Mouse (Mus musculus) heart, embryonic 10.5 days (tissue): ENCODE data around the gene Stx8. TPM values are rescaled to one million over a fixed set of nuclear protein-coding genes. Genes with fewer than 3 reads are reported as not detected.

Source experiments
- DNase-seq: peaks from one replicate; pipeline ENCODE4 v3.0.0-alpha.2; 2017; ENCODE audit warnings: low spot score
- H3K27ac ChIP-seq: fragments of 300-500 bp; sonication (generic); 2 replicates; pipeline ENCODE4 v1.5.1; 2016; ENCODE audit warnings: mild to moderate bottlenecking
- H3K27me3 ChIP-seq: fragments of 300-500 bp; sonication (generic); 2 replicates; pipeline ENCODE4 v1.6.1; 2016; ENCODE audit warnings: mild to moderate bottlenecking; ENCODE audit not compliant: poor library complexity, insufficient read depth, severe bottlenecking
- H3K36me3 ChIP-seq: fragments of 300-500 bp; sonication (generic); 2 replicates; pipeline ENCODE4 v1.6.1; 2016; ENCODE audit warnings: mild to moderate bottlenecking, moderate library complexity
- H3K4me1 ChIP-seq: fragments of 300-500 bp; sonication (generic); 2 replicates; pipeline ENCODE4 v1.6.1; 2016; ENCODE audit warnings: mild to moderate bottlenecking
- H3K4me3 ChIP-seq: fragments of 300-500 bp; sonication (generic); 2 replicates; pipeline ENCODE4 v1.5.1; 2016; ENCODE audit warnings: mild to moderate bottlenecking, moderate library complexity
- H3K9me3 ChIP-seq: fragments of 300-500 bp; sonication (generic); 2 replicates; pipeline ENCODE4 v1.6.1; 2016; ENCODE audit warnings: mild to moderate bottlenecking, moderate library complexity
- WGBS: fragments of 180-500 bp; shearing (Covaris S2); methylation state at CpG from one replicate; pipeline ENCODE4 v1.1.7; 2016; 5-methylcytosine and 5-hydroxymethylcytosine counted together
- polyA plus RNA-seq: library from polyadenylated mRNA; unstranded; fragments of >200 nt; fragmentation: Nextera tagmentation; extraction: Ambion mirVana; gene quantifications from 2 replicates; pipeline ENCODE4 v1.2.1, GENCODE M21; 2016

Gene Stx8
- polyA plus RNA-seq, 1 experiment from 2014 or later, result 53.3 TPM

DNA sequence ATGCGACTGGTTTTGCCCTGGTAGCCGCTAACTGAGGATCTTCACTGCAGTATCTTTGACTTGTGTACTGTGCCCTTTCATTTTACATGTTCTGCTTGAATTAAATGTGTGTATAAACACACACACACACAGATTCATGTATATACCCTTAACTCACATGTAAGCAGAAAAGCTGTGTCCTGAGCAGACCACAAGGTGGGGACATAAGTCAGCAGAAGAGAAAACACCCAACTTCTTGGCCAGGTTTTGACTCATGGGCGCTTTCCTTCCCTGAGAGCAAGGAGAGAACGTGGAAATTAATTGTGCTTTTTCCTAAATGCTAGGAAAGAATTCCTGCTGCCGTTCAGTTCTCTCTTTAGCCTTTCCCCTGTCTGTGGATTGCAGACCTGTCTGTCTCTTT lies 33.6 kb downstream of the Stx8 start:
- 68% methylated on average over 5 of the region's 5 CpGs for WGBS
- no peak overlapping the region for H3K4me3 ChIP-seq
- no peak overlapping the region for H3K27ac ChIP-seq
- no peaks in the 10 kb centered on the region for H3K27me3 ChIP-seq
- H3K4me1 ChIP-seq, result no peaks in the 10 kb centered on the region
- DNase-seq, result no peak
- H3K36me3 ChIP-seq, result no peaks in the 10 kb centered on the region
- H3K9me3 ChIP-seq, result no peaks in the 10 kb centered on the region

DNA sequence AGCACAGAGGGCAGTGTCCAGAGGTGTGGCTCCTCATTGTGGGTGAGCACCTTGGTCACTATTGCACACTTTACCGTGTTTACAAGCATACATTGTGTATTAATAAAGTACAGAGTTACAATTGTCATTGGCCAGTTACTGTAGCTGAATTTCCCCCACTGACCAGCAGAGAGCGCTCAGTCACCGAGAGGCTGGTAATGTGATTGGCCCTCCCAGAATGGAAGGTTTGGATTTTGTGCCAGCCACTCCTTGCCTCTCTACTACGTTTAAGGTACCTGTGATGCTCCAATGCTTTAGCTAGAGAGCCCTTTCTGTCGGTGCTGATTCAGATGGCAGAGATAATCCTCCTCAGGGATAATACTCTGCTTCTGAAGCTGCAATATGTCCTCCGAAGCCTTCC lies 38.2 kb downstream of the Stx8 start:
- WGBS, result 26% methylated on average over 6 of the region's 6 CpGs
- H3K36me3 ChIP-seq, result no peaks in the 10 kb centered on the region
- H3K4me3 ChIP-seq, result no peak overlapping the region
- H3K27me3 ChIP-seq, result no peaks in the 10 kb centered on the region
- H3K9me3 ChIP-seq, result no peaks in the 10 kb centered on the region
- no peak for DNase-seq
- peaks cover 18% of the 10 kb centered on the region for H3K4me1 ChIP-seq
- H3K27ac ChIP-seq, result no peak overlapping the region

DNA sequence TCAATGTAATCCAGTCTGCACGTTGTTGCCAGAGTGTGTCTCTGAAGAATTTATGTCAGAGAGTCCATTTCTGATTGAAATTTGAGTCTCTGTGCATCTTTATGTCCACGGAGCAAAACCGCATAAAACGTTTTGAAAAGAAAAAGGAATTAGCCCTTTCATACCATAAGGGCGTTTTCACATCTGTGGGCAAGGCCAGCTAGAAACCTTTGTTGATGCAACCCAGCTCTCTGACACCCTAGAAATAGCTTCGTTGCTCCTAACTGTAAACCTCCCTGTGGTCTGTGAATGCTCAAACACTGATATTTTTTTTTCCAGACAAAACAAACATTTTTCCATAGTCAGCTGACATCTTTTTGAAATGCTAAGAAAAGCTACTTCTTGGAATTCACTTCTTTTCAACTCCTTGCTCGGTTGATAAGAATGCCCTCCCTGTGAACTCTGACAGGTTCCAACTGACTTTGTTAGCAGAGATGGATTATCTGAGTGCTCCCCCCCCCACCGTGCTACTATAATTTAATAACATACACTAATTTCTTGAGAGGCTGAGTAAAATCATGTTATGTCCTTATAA lies 40.3 kb downstream of the Stx8 start:
- no peaks in the 10 kb centered on the region for H3K9me3 ChIP-seq
- DNase-seq, result no peak
- 42% methylated on average over 8 of the region's 8 CpGs for WGBS
- no peaks in the 10 kb centered on the region for H3K27me3 ChIP-seq
- no peak overlapping the region for H3K27ac ChIP-seq
- H3K36me3 ChIP-seq, result no peaks in the 10 kb centered on the region
- no peak overlapping the region for H3K4me3 ChIP-seq
- H3K4me1 ChIP-seq, result peaks cover 18% of the 10 kb centered on the region

DNA sequence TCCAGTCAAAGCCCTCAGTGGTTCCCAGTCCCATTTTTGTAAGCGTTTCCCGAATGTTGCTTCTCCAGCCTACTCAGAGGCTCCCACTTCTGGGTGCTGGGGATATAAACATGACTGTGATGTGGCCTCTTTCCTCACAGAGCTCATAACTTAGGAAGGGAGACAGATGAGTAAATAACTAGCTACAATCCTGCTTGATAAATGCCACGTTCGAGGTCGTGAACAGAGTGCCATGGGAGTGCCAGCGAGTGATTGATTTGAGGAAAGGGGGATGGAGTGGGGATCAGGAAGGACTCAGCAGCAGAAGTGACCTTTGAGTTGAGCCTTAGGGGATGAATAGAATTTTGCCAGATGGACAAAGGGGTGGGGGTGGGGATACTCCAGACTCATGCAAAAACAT lies 41.7 kb downstream of the Stx8 start:
- H3K9me3 ChIP-seq, result no peaks in the 10 kb centered on the region
- H3K4me1 ChIP-seq, result peaks cover 18% of the 10 kb centered on the region
- no peaks in the 10 kb centered on the region for H3K27me3 ChIP-seq
- DNase-seq, result no peak
- no peak overlapping the region for H3K4me3 ChIP-seq
- no peaks in the 10 kb centered on the region for H3K36me3 ChIP-seq
- WGBS, result 66% methylated on average over 6 of the region's 6 CpGs
- H3K27ac ChIP-seq, result no peak overlapping the region

DNA sequence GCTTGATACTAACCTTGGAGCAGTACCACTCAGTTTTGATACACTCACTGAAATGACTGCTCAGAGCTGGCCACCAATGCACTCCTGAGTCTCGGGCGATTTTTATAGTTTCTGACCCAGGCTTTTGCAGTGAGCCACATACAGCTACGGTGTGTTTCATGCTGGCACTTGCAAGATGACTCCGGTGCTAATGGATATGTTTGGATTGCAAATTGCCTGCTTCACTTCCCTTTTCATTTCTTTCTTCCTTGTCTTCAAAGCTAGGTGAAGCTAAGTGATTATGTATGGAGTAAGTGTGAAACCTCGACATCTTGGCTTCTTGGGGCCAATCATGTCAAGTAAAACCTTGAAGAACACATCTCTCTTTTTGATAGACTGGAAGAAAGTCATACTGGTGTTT lies 43.4 kb downstream of the Stx8 start:
- Histone ChIP-seq H3K4me1 (peaks cover 18% of the 10 kb centered on the region), H3K9me3 (no peaks in the 10 kb centered on the region), H3K27ac (no peak overlapping the region), H3K36me3 (no peaks in the 10 kb centered on the region), H3K27me3 (no peaks in the 10 kb centered on the region), H3K4me3 (no peak overlapping the region)
- WGBS, result 83% methylated on average over 5 of the region's 5 CpGs
- DNase-seq, result no peak

DNA sequence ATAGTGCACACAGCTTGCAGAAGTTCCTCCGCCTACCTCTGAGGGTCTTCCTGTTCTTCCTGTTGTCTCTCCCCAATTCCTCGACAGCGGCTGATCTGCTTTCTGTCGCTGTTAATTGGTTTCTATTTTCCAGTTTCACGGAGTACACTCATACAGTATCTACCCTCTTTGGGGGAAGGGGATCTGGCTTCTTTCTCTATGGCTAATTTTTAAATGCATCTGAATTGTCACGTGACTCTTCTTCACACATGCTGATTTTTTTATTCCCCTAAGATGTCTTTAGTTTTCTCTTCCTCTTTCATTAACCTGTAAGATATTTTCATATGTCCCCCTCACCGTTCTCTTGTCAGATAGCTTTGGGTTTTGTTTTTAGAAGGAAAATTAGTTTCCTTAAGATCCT lies 46.2 kb downstream of the Stx8 start:
- no peaks in the 10 kb centered on the region for H3K27me3 ChIP-seq
- 79% methylated on average over 7 of the region's 7 CpGs for WGBS
- H3K4me3 ChIP-seq, result no peak overlapping the region
- DNase-seq, result no peak
- no peaks in the 10 kb centered on the region for H3K9me3 ChIP-seq
- 0 out of 2 replicates have a peak, but pooled peaks cover 3% of the 10 kb centered on the region for H3K4me1 ChIP-seq
- H3K27ac ChIP-seq, result no peak overlapping the region
- H3K36me3 ChIP-seq, result no peaks in the 10 kb centered on the region

DNA sequence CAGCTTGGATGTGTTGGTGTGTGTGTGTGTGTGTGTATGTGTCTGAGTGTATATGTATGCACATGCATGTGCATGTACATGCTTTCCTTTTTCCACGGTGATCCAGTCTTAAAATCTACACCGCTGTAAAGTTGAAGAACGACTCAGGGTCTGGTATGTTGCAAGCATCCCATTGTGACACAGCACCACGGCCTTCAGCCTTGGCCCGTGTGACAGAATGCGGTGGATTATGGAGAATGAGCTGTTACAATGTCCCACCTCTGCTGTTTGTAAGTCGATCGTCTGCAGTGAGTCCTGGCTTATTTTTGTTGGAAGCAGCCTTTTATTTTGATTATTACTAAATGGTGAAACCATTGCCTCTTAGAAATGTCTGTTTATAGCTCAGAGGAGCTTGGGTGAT lies 52.2 kb downstream of the Stx8 start:
- DNase-seq, result no peak
- no peaks in the 10 kb centered on the region for H3K36me3 ChIP-seq
- H3K4me3 ChIP-seq, result no peak overlapping the region
- H3K27ac ChIP-seq, result no peak overlapping the region
- 85% methylated on average over 8 of the region's 8 CpGs for WGBS
- H3K4me1 ChIP-seq, result peaks cover 11% of the 10 kb centered on the region
- no peaks in the 10 kb centered on the region for H3K27me3 ChIP-seq
- H3K9me3 ChIP-seq, result no peaks in the 10 kb centered on the region

DNA sequence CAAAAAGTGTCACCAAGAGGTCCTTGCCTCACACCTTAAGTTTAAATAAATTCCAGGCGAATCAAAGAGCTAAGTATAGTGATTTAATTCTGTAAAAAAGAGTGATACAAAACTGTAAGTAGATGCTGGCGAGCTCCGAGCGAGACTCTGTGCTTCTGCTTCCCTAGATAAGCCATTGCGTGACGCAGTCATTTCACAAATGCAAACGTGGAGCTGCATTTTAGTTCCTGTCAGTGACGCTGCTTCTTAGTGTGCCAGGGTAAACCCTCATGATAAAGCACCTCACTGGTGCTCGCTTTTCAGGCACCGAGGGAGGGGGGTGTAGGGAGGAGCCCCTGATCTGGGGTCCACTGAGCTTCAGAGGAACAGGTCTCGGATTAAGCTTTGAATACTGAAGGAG lies 53.2 kb downstream of the Stx8 start:
- Histone ChIP-seq H3K9me3 (no peaks in the 10 kb centered on the region), H3K36me3 (no peaks in the 10 kb centered on the region), H3K4me1 (peaks cover 20% of the 10 kb centered on the region), H3K4me3 (no peak overlapping the region), H3K27ac (no peak overlapping the region), H3K27me3 (no peaks in the 10 kb centered on the region)
- WGBS, result 78% methylated on average over 11 of the region's 11 CpGs
- no peak for DNase-seq

DNA sequence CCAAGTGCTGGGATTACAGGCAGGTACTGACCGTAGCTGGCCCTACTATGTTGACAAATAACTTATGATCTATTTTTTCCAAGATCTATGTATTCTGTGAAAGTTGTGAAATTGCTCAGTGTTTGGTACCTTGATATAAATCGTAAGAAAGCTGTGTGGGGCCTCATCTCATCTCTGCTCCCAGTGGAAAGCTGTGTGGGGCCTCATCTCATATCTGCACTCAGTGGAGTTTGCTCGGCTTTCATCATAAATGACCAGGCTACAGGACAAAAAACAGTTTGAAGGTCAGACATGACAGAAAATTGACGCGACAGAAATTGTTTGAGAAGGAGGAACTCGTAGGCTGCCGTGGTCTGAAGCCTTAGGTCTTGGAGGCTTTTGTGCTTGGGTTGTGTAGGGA lies 56.0 kb downstream of the Stx8 start:
- WGBS, result 91% methylated on average over 7 of the region's 7 CpGs

DNA sequence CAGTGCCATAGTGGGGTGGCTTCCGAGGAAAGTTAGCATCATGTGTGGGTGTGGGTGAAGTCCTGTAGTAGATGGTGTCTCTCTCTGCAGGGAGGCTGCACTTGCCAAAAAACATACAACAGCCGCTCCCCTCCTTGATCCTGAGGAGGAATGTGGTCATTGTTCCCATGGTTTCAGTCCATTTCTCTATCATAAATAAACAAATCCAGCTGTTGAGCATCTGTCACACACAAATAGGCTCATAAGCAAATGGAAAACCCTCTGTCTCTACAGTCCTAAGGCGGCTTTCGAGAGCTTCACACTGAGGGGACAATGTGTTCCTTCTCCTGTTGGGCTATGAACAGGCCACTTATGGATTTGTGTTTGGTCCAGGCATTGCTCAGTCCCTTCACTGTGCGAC lies 56.9 kb downstream of the Stx8 start:
- no peak overlapping the region for H3K27ac ChIP-seq
- no peaks in the 10 kb centered on the region for H3K9me3 ChIP-seq
- H3K27me3 ChIP-seq, result no peaks in the 10 kb centered on the region
- no peaks in the 10 kb centered on the region for H3K36me3 ChIP-seq
- WGBS, result 60% methylated on average over 5 of the region's 5 CpGs
- H3K4me3 ChIP-seq, result no peak overlapping the region
- peaks cover 24% of the 10 kb centered on the region for H3K4me1 ChIP-seq
- no peak for DNase-seq

More for the DNA sequence above, 56.0 kb downstream of the Stx8 start:
- Histone ChIP-seq H3K9me3 (no peaks in the 10 kb centered on the region), H3K4me1 (peaks cover 24% of the 10 kb centered on the region), H3K27ac (no peak overlapping the region), H3K27me3 (no peaks in the 10 kb centered on the region), H3K36me3 (no peaks in the 10 kb centered on the region), H3K4me3 (no peak overlapping the region)
- DNase-seq, result no peak

DNA sequence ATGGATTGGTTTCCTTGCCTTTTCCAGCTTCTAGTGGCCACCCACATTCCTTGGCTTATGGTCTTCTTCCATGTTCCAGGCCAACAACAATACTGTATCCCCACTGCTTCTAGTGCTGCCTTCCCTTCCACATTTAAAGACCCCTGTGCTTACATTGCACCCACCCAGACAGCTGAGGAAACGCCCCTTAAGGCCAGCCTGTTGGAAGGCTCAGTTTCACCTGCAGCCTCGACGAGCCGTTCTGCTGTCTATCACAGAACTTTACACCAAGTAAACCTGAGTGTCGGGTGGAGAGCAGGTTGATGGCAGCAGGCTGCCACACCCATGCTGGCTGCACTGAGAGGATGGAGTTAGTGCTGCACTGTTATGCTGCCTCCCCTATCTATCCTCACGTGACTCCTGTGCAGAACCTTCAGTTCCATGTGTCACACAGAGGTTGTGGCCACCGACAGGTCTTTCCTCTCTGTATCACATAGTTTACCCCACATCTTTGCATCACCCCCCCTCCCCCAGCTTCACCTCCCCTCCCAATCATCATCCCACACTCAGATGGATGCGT lies 57.9 kb downstream of the Stx8 start:
- no peaks in the 10 kb centered on the region for H3K9me3 ChIP-seq
- 58% methylated on average over 8 of the region's 8 CpGs for WGBS
- H3K4me3 ChIP-seq, result no peak overlapping the region
- DNase-seq, result no peak
- no peak overlapping the region for H3K27ac ChIP-seq
- H3K27me3 ChIP-seq, result no peaks in the 10 kb centered on the region
- H3K36me3 ChIP-seq, result no peaks in the 10 kb centered on the region
- peaks cover 24% of the 10 kb centered on the region for H3K4me1 ChIP-seq

DNA sequence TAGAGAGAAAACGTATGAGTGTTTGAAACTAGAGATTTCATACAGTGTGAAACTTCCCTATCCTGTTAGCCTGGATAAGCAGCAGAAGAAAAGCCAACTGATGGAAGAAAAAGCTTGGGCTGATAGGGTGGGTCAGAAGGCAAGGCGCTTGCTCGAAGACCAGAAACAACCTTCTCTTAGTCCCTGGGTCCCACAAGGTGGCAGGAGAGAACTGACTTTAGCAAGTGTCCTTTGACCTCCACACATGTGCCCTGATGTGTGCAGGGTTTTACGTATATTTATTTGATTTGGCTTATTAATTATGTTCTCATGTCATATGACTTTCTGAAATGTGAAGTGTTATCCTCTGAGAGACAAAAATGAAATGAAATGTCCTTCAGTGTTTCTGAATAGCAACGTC lies 60.6 kb downstream of the Stx8 start:
- H3K9me3 ChIP-seq, result no peaks in the 10 kb centered on the region

DNA sequence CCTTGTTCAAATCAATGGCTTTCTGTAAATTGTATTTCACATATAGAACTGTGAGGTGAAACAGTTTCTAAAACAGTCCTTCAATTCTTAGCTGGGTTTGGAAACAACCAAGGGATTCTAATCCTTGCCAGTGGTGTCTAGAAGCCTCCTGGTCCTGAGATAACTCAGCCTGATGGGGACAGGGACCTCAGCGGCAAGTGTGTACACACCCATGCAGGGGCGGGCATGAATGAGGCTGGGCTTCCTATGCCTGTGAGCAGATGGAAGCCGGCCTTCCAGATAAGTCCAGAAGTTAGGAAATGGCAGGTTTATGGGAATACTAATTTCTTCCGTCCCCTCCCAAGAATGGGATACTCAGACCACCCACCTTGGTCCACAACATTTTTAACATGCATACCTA lies 63.1 kb downstream of the Stx8 start:
- H3K27ac ChIP-seq, result no peak overlapping the region
- no peak for DNase-seq
- H3K36me3 ChIP-seq, result no peaks in the 10 kb centered on the region
- H3K27me3 ChIP-seq, result no peaks in the 10 kb centered on the region
- H3K9me3 ChIP-seq, result no peaks in the 10 kb centered on the region
- 67% methylated on average over 4 of the region's 4 CpGs for WGBS
- no peak overlapping the region for H3K4me3 ChIP-seq
- H3K4me1 ChIP-seq, result peaks cover 9% of the 10 kb centered on the region

More for the DNA sequence above, 60.6 kb downstream of the Stx8 start:
- DNase-seq, result no peak
- no peak overlapping the region for H3K27ac ChIP-seq
- WGBS, result 81% methylated on average over 5 of the region's 5 CpGs
- peaks cover 28% of the 10 kb centered on the region for H3K4me1 ChIP-seq
- H3K4me3 ChIP-seq, result no peak overlapping the region
- no peaks in the 10 kb centered on the region for H3K27me3 ChIP-seq
- H3K36me3 ChIP-seq, result no peaks in the 10 kb centered on the region

DNA sequence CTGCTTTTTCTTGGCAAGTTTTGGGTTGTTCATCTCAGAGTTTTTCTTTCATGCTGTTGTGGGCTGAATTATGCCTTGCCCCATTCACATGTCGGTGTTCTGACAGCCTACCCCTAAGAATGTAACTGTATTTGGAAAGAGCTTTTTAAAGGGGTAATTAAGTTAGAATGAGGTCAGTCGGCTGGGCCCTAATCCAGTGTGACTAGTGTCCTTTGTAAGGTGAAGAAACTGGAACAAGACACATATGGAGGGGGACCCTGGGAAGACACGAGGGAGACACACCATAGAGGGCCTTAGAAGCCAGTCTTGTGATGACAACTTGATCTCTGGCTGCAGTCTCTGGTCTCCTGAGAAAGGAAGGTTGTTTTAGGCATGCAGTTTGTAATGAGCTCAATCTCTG lies 63.9 kb downstream of the Stx8 start:
- DNase-seq, result no peak
- H3K27me3 ChIP-seq, result no peaks in the 10 kb centered on the region
- no peak overlapping the region for H3K4me3 ChIP-seq
- H3K9me3 ChIP-seq, result no peaks in the 10 kb centered on the region
- H3K4me1 ChIP-seq, result 0 out of 2 replicates have a peak, but pooled peaks cover 4% of the 10 kb centered on the region
- no peaks in the 10 kb centered on the region for H3K36me3 ChIP-seq
- H3K27ac ChIP-seq, result no peak overlapping the region
- 47% methylated on average over 3 of the region's 3 CpGs for WGBS
